Mouse (Mus musculus): ENCODE results near the gene Stub1. TPM values are rescaled to one million over a fixed set of nuclear protein-coding genes. Genes with fewer than 3 reads are reported as not detected.
A peak's percentile ranks its signal among the peaks of the same experiment; 100 is the strongest.
"Not testable (repeated sequence)": the region's sequence is repeated elsewhere in the genome, so short reads cannot be mapped to it uniquely, and the experiment has no call there.

The Stub1 gene
- polyA plus RNA-seq, 1 experiment from 2014 or later, result 297 TPM

DNA sequence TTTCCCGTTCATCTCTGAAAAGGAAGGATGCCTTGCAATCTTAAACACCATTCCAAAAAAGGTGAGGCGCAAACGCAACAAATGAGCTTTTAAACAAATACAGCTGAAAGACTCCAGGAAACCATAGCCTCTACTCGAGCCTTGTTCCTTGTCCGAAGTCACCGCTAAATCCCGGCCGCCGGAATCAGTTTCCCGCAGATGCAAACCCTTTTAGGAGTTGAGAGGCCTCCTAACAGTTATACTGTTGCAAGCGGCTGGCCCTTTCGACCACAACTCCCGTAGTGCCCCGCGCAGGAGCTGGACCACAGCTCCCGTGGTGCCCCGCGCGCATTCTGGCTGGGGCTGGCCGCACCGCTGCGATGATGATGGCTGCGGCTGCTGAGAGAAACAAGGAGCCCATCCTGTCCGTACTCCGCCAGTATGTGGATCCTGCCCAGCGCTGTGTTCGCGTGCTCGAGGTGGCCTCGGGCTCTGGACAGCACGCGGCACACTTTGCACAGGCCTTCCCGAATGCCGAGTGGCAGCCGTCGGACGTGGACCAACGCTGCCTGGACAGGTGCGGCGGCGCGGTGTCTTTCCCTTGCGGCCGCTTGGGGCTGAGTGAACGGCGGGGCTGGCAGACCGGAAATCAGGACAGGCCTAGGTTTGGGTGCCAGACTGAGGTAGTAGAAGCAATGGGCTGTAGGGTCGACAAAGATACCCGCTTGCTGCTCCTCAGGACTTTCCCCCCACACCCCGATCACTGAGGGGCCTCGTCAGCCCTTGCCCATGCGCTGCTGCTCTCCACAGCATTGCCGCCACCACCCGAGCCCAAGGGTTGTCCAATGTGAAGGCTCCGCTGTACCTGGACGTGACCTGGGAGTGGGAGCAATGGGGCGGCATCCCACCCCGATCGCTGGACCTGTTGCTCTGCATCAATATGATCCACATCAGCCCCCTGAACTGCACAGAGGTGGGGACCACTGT is 42.2 kb upstream of the Stub1 start:
- WGBS, result 1% methylated on average over 59 of the region's 59 CpGs
- Histone ChIP-seq H3K9me3 (no peaks in the 10 kb centered on the region), H3K27me3 (replicated peaks) (no peaks in the 10 kb centered on the region), H3K36me3 (peaks cover 9% of the 10 kb centered on the region; the same call in 1 of the 2 replicates), H3K4me3 (replicated peaks) (peak overlapping the region; percentile 64), H3K27ac (peak overlapping the region; percentile 94), H3K9ac (peak overlapping the region; percentile 66), H3K4me1 (replicated peaks) (peaks cover 22% of the 10 kb centered on the region), H3K4me2 (replicated peaks) (peak overlapping the region; percentile 88)
- ATAC-seq, result peak; percentile 95

DNA sequence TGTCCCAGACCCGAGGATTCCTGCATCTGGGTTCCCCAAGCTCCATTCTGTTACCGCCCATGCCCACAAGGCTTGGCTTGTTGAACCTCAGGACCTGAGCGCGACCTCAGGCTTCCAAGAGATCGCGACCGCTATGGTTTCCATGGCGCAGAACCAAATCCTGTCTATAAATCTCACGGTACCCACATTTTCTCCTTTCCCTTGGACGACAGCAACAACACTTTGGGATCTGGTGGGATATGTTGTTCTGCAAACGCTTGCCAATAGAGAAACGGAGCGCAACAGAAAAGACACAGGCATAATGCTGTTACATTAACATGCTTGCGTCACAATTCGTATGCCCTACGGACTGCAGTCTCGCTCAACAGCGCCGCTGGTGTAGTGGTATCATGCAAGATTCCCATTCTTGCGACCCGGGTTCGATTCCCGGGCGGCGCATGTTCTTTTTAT is 41.5 kb upstream of the Stub1 start, which contains the start of gene Mettl26:
Gene Mettl26 (plus strand): TSS at position 354 of the 450 bp plus-strand sequence.
- ATAC-seq, result peak; percentile 87
- WGBS, result under 1% methylated on average over 25 of the region's 25 CpGs

DNA sequence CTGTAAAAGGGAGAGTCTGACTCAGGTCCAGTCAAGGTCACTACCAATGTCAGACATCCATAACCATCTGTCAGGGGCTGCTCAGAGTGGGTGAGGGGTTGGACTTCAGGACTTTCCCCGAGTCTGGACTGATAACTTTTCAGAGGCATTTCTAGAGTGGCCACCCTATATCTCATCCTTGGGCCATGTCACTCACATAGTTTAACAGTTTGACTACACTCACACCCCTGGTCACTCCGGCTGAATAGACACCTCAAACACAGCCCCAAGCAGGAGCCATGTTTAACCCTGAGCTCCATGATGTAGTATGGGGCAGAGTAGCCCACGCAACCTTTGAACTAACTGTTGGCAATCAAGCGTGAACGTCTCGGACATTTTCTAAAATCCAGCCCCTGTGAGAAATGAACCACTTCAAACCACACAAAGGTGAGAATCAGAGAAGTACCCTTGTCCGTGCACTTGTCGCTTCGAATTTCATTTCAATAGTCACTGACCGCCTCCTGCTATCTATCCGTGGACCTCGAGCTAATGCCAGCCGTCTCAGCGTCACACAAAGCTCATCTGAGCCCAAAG is 41.0 kb upstream of the Stub1 start:
- peaks cover 9% of the 10 kb centered on the region; the same call in 1 of the 2 replicates for H3K36me3 ChIP-seq
- no peaks in the 10 kb centered on the region for H3K27me3 ChIP-seq (replicated peaks)
- 7% methylated on average over 14 of the region's 14 CpGs for WGBS
- no peak for ATAC-seq
- peaks cover 19% of the 10 kb centered on the region for H3K4me1 ChIP-seq (replicated peaks)
- H3K27ac ChIP-seq, result peak overlapping the region; percentile 56; the same call in 1 of the 2 replicates
- no peaks in the 10 kb centered on the region for H3K9me3 ChIP-seq
- peak overlapping the region; percentile 64 for H3K4me3 ChIP-seq (replicated peaks)
- H3K9ac ChIP-seq, result peak overlapping the region; percentile 48
- H3K4me2 ChIP-seq (replicated peaks), result peak overlapping the region; percentile 88

More for the DNA sequence above, 41.5 kb upstream of the Stub1 start, which contains the start of gene Mettl26:
- H3K4me1 ChIP-seq (replicated peaks), result peaks cover 19% of the 10 kb centered on the region
- no peaks in the 10 kb centered on the region for H3K9me3 ChIP-seq
- peak within 1 kb of the TSS; percentile 64 for H3K4me3 ChIP-seq (replicated peaks)
- H3K27ac ChIP-seq, result peak within 1 kb of the TSS; percentile 94
- peaks cover 9% of the 10 kb centered on the region; the same call in 1 of the 2 replicates for H3K36me3 ChIP-seq
- no peaks in the 10 kb centered on the region for H3K27me3 ChIP-seq (replicated peaks)
- peak within 1 kb of the TSS; percentile 66 for H3K9ac ChIP-seq
- H3K4me2 ChIP-seq (replicated peaks), result peak within 1 kb of the TSS; percentile 88

DNA sequence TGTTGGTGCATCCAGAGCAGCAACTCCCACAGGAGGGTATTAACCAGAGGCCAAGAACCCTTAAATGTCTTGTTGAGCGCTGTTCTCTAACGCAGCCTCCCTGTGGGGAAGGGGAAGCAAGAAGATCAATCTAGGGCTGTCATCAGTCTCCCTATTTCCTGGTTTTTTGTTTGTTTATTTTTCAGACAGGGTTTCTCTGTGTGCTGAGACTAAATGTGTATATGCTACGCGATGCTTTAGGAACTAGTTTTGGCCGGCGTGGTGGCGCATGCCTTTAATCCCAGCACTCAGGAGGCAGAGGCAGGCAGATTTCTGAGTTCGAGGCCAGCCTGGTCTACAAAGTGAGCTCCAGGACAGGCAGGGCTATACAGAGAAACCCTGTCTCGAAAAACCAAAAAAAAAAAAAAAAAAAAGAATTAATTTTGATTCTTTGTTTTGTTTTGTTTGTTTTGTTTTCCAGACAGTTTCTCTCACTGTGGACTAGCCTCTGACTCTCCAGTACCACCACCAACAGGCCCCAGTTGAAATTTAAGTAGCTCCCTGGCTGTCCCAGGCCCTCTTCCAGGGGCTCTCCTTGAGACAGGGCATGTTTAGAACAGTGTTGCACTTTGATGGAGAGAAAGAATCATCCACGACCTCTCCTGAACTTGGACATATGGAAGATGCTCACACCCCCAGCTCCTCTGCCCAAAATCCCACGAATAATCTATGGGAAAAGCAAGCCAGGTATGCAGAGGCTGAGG is 40.4 kb upstream of the Stub1 start:
- Histone ChIP-seq H3K27me3 (replicated peaks) (no peaks in the 10 kb centered on the region), H3K4me1 (replicated peaks) (peaks cover 19% of the 10 kb centered on the region), H3K9ac (no peak overlapping the region), H3K4me2 (replicated peaks) (peak overlapping the region; percentile 88), H3K36me3 (peaks cover 8% of the 10 kb centered on the region; the same call in 1 of the 2 replicates), H3K4me3 (replicated peaks) (0 out of 2 replicates have a peak overlapping the region, but pooled peaks have one; percentile 64), H3K27ac (no peak overlapping the region), H3K9me3 (no peaks in the 10 kb centered on the region)
- 79% methylated on average over 11 of the region's 11 CpGs for WGBS
- ATAC-seq, result no peak

DNA sequence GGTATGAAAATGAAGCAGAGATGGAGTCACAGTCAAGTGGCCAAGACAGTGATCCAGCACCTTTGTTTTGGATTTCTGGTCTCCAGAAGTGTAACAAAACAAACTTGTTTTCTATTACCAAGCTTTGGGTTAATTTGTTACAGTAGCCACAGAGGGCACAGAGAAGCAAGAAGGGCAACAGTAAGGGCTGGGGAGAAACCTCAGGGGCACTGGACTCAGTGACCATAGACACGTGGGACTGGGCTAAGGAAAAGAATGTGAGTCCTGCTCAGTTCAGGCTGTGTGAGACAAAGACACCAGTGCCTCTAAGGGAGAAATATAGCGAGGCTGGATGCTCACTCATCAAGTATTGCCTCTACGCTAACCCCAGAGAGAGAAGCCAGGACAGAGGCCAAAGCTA is 39.5 kb upstream of the Stub1 start:
- WGBS, result 79% methylated on average over 3 of the region's 3 CpGs
- H3K27me3 ChIP-seq (replicated peaks), result no peaks in the 10 kb centered on the region
- H3K4me2 ChIP-seq (replicated peaks), result no peak overlapping the region

DNA sequence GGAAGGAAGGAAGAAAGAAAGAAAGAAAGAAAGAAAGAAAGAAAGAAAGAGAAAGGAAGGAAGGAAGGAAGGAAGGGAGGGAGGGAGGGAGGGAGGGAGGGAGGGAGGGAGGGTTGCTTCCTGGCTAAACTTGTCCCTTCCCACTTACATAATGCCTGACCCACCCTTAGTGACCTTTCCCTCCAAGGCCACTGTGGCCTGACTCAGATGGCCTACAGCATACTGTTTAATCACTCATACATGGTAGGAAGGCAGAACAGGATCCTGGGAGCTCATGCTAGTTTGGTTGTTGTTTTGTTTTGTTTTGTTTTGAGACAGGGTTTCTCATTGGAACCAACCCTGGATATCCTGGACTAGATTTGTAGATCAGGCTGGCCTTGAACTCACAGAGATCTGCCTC is 38.4 kb upstream of the Stub1 start:
- H3K9ac ChIP-seq; H3K27ac ChIP-seq; H3K4me3 ChIP-seq (replicated peaks); H3K4me2 ChIP-seq (replicated peaks); H3K36me3 ChIP-seq; ATAC-seq; H3K27me3 ChIP-seq (replicated peaks); H3K9me3 ChIP-seq: not testable (repeated sequence)
- H3K4me1 ChIP-seq (replicated peaks), result peaks cover 21% of the 10 kb centered on the region

More for the DNA sequence above, 39.5 kb upstream of the Stub1 start:
- no peak for ATAC-seq
- peaks cover 22% of the 10 kb centered on the region for H3K4me1 ChIP-seq (replicated peaks)
- no peak overlapping the region for H3K4me3 ChIP-seq (replicated peaks)
- H3K27ac ChIP-seq, result no peak overlapping the region
- H3K36me3 ChIP-seq, result 0 out of 2 replicates have a peak, but pooled peaks cover 1% of the 10 kb centered on the region
- H3K9ac ChIP-seq, result no peak overlapping the region
- no peaks in the 10 kb centered on the region for H3K9me3 ChIP-seq

DNA sequence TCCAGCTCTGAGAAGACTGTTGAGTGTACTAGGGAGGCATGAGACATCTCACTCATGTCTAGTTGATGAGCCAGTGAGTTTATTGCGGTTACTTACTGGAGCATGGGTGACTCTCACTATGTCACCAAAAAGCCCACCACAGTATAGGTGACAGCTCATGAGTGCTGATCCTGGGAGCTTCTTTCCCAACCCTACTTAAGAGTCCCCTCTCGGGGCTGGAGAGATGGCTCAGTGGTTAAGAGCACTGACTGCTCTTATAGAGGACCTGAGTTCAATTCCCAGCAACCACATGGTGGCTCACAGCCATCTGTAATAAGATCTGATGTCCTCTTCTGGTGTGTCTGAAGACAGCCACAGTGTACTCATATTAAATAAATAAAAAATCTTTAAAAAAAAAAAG is 36.8 kb upstream of the Stub1 start:
- H3K27ac ChIP-seq, result no peak overlapping the region
- H3K9ac ChIP-seq, result no peak overlapping the region
- peaks cover 15% of the 10 kb centered on the region; the same call in 1 of the 2 replicates for H3K4me1 ChIP-seq (replicated peaks)
- 87% methylated on average over 2 of the region's 2 CpGs for WGBS
- H3K27me3 ChIP-seq (replicated peaks), result no peaks in the 10 kb centered on the region
- no peak overlapping the region for H3K4me2 ChIP-seq (replicated peaks)
- H3K9me3 ChIP-seq, result no peaks in the 10 kb centered on the region
- H3K4me3 ChIP-seq (replicated peaks), result no peak overlapping the region
- no peak for ATAC-seq
- no peaks in the 10 kb centered on the region for H3K36me3 ChIP-seq

DNA sequence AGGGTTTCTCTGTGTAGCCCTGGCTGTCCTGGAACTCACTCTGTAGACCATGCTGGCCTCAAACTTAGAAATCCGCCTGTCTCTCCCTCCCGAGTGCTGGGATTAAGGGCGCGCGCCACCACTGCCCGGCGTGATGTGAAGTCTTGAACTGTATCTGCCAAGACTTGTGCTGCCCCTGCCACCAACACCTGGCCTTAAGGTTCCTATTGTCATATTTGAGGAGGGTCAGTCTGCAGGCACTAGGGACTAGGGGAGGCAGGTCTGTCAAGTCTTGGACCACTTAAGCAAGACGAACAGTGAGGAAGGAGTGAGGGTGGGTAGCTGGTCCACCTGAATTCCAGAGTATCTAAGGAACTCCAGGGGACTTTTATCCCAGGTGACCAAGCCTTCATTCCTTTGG is 36.3 kb upstream of the Stub1 start:
- 85% methylated on average over 8 of the region's 8 CpGs for WGBS
- H3K36me3 ChIP-seq, result no peaks in the 10 kb centered on the region

DNA sequence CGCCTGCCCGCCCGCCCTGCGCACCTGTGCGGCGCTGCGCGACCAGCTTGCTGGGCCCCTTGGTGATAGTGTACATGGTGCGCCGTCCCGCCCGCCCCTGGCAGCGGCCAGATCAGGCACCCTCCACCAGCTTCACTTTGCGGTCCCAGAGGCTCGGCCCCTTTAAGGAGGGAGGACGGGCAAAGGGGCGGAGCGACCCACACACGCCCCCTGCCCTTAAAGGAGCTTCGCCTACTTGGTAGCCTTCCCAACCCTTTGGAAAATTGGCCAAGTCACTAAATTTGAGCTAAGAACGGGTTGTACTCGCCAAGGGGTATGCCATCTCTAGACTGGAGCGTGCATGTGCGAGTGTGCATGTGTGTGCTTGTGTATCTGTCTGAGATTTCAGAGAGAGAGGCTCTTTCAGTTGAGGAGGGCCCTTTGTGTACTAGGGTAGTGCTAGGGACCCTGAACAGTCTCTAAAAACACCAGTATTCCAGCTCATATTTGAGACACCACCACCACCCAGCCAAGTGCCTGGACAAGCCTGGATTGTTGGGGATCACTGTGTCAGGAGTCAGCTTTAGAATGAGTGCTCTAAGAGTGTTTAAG is 35.5 kb upstream of the Stub1 start, which contains the start of gene Mcrip2:
Gene Mcrip2 (minus strand): TSS at position 164 of the 591 bp plus-strand sequence.
- H3K4me3 ChIP-seq (replicated peaks), result peak within 1 kb of the TSS; percentile 66
- H3K4me1 ChIP-seq (replicated peaks), result 0 out of 2 replicates have a peak, but pooled peaks cover 10% of the 10 kb centered on the region
- no peaks in the 10 kb centered on the region for H3K36me3 ChIP-seq
- H3K4me2 ChIP-seq (replicated peaks), result peak within 1 kb of the TSS; percentile 87
- WGBS, result under 1% methylated on average over 24 of the region's 24 CpGs
- no peaks in the 10 kb centered on the region for H3K9me3 ChIP-seq
- peak within 1 kb of the TSS; percentile 67 for H3K9ac ChIP-seq
- H3K27ac ChIP-seq, result peak within 1 kb of the TSS; percentile 74
- peak; percentile 92 for ATAC-seq
- H3K27me3 ChIP-seq (replicated peaks), result no peaks in the 10 kb centered on the region

More for the DNA sequence above, 36.3 kb upstream of the Stub1 start:
- no peaks in the 10 kb centered on the region for H3K27me3 ChIP-seq (replicated peaks)
- ATAC-seq, result no peak
- peaks cover 15% of the 10 kb centered on the region; the same call in 1 of the 2 replicates for H3K4me1 ChIP-seq (replicated peaks)
- no peaks in the 10 kb centered on the region for H3K9me3 ChIP-seq
- no peak overlapping the region for H3K9ac ChIP-seq
- H3K4me3 ChIP-seq (replicated peaks), result no peak overlapping the region
- no peak overlapping the region for H3K4me2 ChIP-seq (replicated peaks)
- H3K27ac ChIP-seq, result no peak overlapping the region

DNA sequence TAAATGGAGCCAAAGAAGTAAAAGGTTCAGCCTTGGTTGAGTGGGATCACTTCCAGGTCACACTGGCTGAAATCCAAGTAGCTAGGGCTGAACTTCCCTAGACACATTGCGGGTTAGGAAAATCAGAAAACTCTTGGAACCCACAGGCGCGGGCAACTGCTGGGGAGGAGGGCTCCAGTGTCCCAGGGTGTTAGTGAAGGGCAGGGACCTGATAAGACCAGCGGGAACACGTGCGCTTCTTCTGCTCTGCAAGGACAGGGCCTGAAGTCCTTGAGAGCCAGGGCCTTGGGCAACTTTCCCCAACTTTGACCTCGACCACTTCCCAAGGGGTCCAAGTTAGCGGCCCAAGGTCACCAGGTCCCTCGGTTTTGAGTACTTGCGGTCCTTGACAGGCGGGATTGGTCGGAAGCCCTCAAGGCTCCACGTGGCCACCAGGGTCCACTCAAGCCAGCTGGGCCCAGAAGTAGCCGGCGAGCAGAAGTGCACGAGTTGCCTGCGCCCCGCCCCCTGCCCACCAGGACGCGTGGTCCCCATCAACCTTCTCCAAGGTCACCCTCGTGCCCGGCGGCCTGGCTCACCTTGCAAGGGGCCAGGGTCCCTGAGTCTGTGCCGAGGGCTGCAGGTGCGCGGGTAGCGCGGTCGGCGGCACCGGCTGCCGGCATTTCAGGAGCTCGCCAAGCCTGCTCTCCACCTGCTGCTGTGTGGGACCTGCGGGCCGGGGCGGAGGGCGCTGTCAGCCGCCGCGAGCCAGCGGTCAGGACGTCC is 34.8 kb upstream of the Stub1 start:
- Histone ChIP-seq H3K9me3 (no peaks in the 10 kb centered on the region), H3K9ac (peak overlapping the region; percentile 67), H3K27me3 (replicated peaks) (no peaks in the 10 kb centered on the region), H3K27ac (peak overlapping the region; percentile 74), H3K4me3 (replicated peaks) (peak overlapping the region; percentile 66), H3K4me2 (replicated peaks) (peak overlapping the region; percentile 87), H3K36me3 (no peaks in the 10 kb centered on the region), H3K4me1 (replicated peaks) (0 out of 2 replicates have a peak, but pooled peaks cover 10% of the 10 kb centered on the region)
- under 1% methylated on average over 42 of the region's 42 CpGs for WGBS
- ATAC-seq, result peak; percentile 52

DNA sequence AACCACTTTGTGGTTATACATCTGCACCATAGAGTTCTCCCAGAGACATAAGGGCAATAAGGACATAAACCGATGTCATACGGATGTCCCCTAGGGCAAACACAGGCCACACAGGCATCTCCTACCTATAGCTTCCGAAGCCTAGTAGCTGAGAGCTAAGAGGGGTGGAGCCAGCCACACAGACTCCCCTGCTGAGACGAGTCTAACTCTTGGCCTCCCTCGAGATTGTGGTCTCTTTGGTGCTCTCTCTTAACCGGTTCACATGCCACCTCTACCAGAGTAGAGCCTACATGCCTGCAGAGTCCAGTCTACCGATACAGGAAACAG is 34.3 kb upstream of the Stub1 start:
- Histone ChIP-seq H3K9me3 (no peaks in the 10 kb centered on the region), H3K4me2 (replicated peaks) (peak overlapping the region; percentile 87), H3K27ac (peak overlapping the region; percentile 74; the same call in 1 of the 2 replicates), H3K4me1 (replicated peaks) (0 out of 2 replicates have a peak, but pooled peaks cover 10% of the 10 kb centered on the region), H3K36me3 (no peaks in the 10 kb centered on the region), H3K27me3 (replicated peaks) (no peaks in the 10 kb centered on the region), H3K4me3 (replicated peaks) (peak overlapping the region; percentile 66), H3K9ac (peak overlapping the region; percentile 67; the same call in 1 of the 2 replicates)
- ATAC-seq, result peak; percentile 16; the same call in 1 of the 2 replicates
- WGBS, result 10% methylated on average over 7 of the region's 7 CpGs

Data from intestine, embryonic 15.5 days (tissue).